Mouse (Mus musculus) CH12.LX (cell line): ENCODE measurements around the gene Psme4.

Experiments used
- CTCF ChIP-seq, 2 experiments: IDR thresholded peaks in 1 of 2; conservative IDR thresholded peaks in 1 of 2; 2 replicates each; pipeline ENCODE4 v1.5.1; 2011 to 2012; ENCODE audit warnings: low read depth in 2 of 2, low read length in 2 of 2, improper control_type of control experiment in 1 of 2, inconsistent platforms in 1 of 2, mild to moderate bottlenecking in 1 of 2, moderate library complexity in 1 of 2
- EP300 ChIP-seq: IDR thresholded peaks from 2 replicates; pipeline ENCODE4 v1.6.1; 2011; ENCODE audit warnings: low read length, improper control_type of control experiment
- MAX ChIP-seq: IDR thresholded peaks from 2 replicates; pipeline ENCODE4 v1.6.1; 2011; ENCODE audit warnings: low read length, improper control_type of control experiment
- RAD21 ChIP-seq: IDR thresholded peaks from 2 replicates; pipeline ENCODE4 v1.6.1; 2011; ENCODE audit warnings: low read depth, mild to moderate bottlenecking, low read length, improper control_type of control experiment, moderate library complexity

- TF ChIP-seq MAX (no peak), RAD21 (no peak), CTCF (conservative IDR thresholded peaks at IDR 0.05 in 1 of 2, IDR thresholded peaks at IDR 0.05 in 1 of 2; ENCODE audit: low read depth in 2 of 2, low read length in 2 of 2) (no peak), EP300 (no peak)
Observed at GRCm38 (mm10) chr11:30793753-30794152, 22.2 kb downstream of the Psme4 start.
